Mouse (Mus musculus): Measurements from ENCODE around the gene Arid1b. TPM values are rescaled to one million over a fixed set of nuclear protein-coding genes. Genes with fewer than 3 reads are reported as not detected.

The Arid1b gene
- polyA plus RNA-seq, 1 experiment from 2014 or later: 14.8 TPM

DNA sequence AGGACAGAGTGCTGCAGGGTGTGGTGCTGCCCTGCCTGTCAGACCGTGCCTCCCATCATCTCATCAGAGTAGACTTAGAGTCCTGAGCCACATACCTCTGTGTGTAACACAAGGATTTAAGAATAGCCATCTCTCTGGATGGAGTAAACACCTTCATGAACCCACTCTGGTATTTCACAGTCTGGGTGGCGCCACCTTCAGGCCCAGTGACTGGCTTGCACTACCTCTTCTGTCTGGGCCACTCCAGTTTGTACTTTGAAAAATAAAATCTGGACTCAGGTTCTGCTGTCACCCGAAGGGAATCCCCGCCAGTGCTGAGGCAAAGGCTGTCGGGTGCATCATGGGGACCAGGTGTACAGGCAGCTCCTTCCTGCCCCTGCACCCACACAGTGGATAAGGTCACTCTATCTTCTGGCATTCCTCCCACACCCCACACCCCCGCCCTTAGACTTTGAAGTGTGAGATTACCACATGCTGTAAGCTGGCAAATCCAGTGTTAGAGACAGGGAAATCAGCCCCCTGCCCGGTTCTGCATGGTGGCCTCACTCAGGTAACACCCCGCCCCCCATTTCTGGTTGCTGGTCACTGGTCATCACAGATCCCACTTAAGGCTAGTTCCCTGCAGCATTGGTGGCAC, 327.6 kb downstream of the Arid1b start:
- no peak overlapping the region for H3K9ac ChIP-seq (ENCODE audit: low read length)
- peaks cover 19% of the 10 kb centered on the region for H3K4me1 ChIP-seq (ENCODE audit: control insufficient read depth, insufficient read depth, low read length)
- DNase-seq (ENCODE audit: low spot score) (no peak), ATAC-seq (ENCODE audit: insufficient number of reproducible peaks, low FRiP score, low TSS enrichment, low read depth) (no peak)
- H3K27me3 ChIP-seq (ENCODE audit: control insufficient read depth, insufficient read depth, low read length): no peaks in the 10 kb centered on the region
- no peaks in the 10 kb centered on the region for H3K9me3 ChIP-seq (ENCODE audit: control insufficient read depth, low read length)
- peaks cover 8% of the 10 kb centered on the region; the same call in 1 of the 2 replicates for H3K36me3 ChIP-seq (ENCODE audit: control insufficient read depth, insufficient read depth, low read length)
- H3K4me3 ChIP-seq (ENCODE audit: low read depth, low read length): no peak overlapping the region
- 66% methylated on average over 8 of the region's 8 CpGs for WGBS
- H3K27ac ChIP-seq (replicated peaks; ENCODE audit: low read depth, low read length): no peak overlapping the region
- H3K4me2 ChIP-seq (ENCODE audit: low read depth, severe bottlenecking): no peak overlapping the region

GRCm38 (mm10) chr17:5322594-5322993, 328.5 kb downstream of the Arid1b start:
- Histone ChIP-seq H3K4me2 (ENCODE audit: low read depth, severe bottlenecking) (no peak overlapping the region), H3K27ac (replicated peaks; ENCODE audit: low read depth, low read length) (no peak overlapping the region), H3K9ac (ENCODE audit: low read length) (no peak overlapping the region), H3K27me3 (ENCODE audit: control insufficient read depth, insufficient read depth, low read length) (no peaks in the 10 kb centered on the region), H3K36me3 (ENCODE audit: control insufficient read depth, insufficient read depth, low read length) (peaks cover 9% of the 10 kb centered on the region; the same call in 1 of the 2 replicates), H3K9me3 (ENCODE audit: control insufficient read depth, low read length) (no peaks in the 10 kb centered on the region), H3K4me1 (ENCODE audit: control insufficient read depth, insufficient read depth, low read length) (peaks cover 19% of the 10 kb centered on the region), H3K4me3 (ENCODE audit: low read depth, low read length) (no peak overlapping the region)
- WGBS: 81% methylated on average over 9 of the region's 9 CpGs
- DNase-seq (ENCODE audit: low spot score) (no peak), ATAC-seq (ENCODE audit: insufficient number of reproducible peaks, low FRiP score, low TSS enrichment, low read depth) (no peak)

- Histone ChIP-seq H3K27me3 (ENCODE audit: control insufficient read depth, insufficient read depth, low read length) (no peaks in the 10 kb centered on the region), H3K36me3 (ENCODE audit: control insufficient read depth, insufficient read depth, low read length) (peaks cover 7% of the 10 kb centered on the region; the same call in 1 of the 2 replicates), H3K4me2 (ENCODE audit: low read depth, severe bottlenecking) (no peak overlapping the region), H3K9me3 (ENCODE audit: control insufficient read depth, low read length) (no peaks in the 10 kb centered on the region), H3K4me3 (ENCODE audit: low read depth, low read length) (no peak overlapping the region), H3K27ac (replicated peaks; ENCODE audit: low read depth, low read length) (no peak overlapping the region), H3K4me1 (ENCODE audit: control insufficient read depth, insufficient read depth, low read length) (peaks cover 19% of the 10 kb centered on the region), H3K9ac (ENCODE audit: low read length) (no peak overlapping the region)
- ATAC-seq (ENCODE audit: insufficient number of reproducible peaks, low FRiP score, low TSS enrichment, low read depth) (no peak), DNase-seq (ENCODE audit: low spot score) (no peak)
- 25% methylated on average over 1 of the region's 1 CpGs for WGBS
Observed at GRCm38 (mm10) chr17:5323746-5324145, 329.6 kb downstream of the Arid1b start.

GRCm38 (mm10) chr17:5324236-5324876, 330.2 kb downstream of the Arid1b start:
- Histone ChIP-seq H3K9me3 (ENCODE audit: control insufficient read depth, low read length) (no peaks in the 10 kb centered on the region), H3K27me3 (ENCODE audit: control insufficient read depth, insufficient read depth, low read length) (no peaks in the 10 kb centered on the region), H3K27ac (replicated peaks; ENCODE audit: low read depth, low read length) (no peak overlapping the region), H3K4me3 (ENCODE audit: low read depth, low read length) (no peak overlapping the region), H3K4me2 (ENCODE audit: low read depth, severe bottlenecking) (peak overlapping the region; percentile 27; the same call in 1 of the 2 replicates), H3K4me1 (ENCODE audit: control insufficient read depth, insufficient read depth, low read length) (peaks cover 19% of the 10 kb centered on the region), H3K9ac (ENCODE audit: low read length) (no peak overlapping the region), H3K36me3 (ENCODE audit: control insufficient read depth, insufficient read depth, low read length) (peaks cover 7% of the 10 kb centered on the region; the same call in 1 of the 2 replicates)
- ATAC-seq (ENCODE audit: insufficient number of reproducible peaks, low FRiP score, low TSS enrichment, low read depth) (peak; percentile 75), DNase-seq (ENCODE audit: low spot score) (peak; percentile 61)
- 12% methylated on average over 10 of the region's 10 CpGs for WGBS

GRCm38 (mm10) chr17:5326689-5327088, 332.6 kb downstream of the Arid1b start:
- H3K4me2 ChIP-seq (ENCODE audit: low read depth, severe bottlenecking): no peak overlapping the region
- H3K9me3 ChIP-seq (ENCODE audit: control insufficient read depth, low read length): no peaks in the 10 kb centered on the region
- peaks cover 19% of the 10 kb centered on the region for H3K4me1 ChIP-seq (ENCODE audit: control insufficient read depth, insufficient read depth, low read length)
- peaks cover 6% of the 10 kb centered on the region; the same call in 1 of the 2 replicates for H3K36me3 ChIP-seq (ENCODE audit: control insufficient read depth, insufficient read depth, low read length)
- no peak overlapping the region for H3K27ac ChIP-seq (replicated peaks; ENCODE audit: low read depth, low read length)
- no peak overlapping the region for H3K9ac ChIP-seq (ENCODE audit: low read length)
- 89% methylated on average over 7 of the region's 7 CpGs for WGBS
- ATAC-seq (ENCODE audit: insufficient number of reproducible peaks, low FRiP score, low TSS enrichment, low read depth): no peak
- DNase-seq (ENCODE audit: low spot score): no peak
- H3K4me3 ChIP-seq (ENCODE audit: low read depth, low read length): no peak overlapping the region
- no peaks in the 10 kb centered on the region for H3K27me3 ChIP-seq (ENCODE audit: control insufficient read depth, insufficient read depth, low read length)

DNA sequence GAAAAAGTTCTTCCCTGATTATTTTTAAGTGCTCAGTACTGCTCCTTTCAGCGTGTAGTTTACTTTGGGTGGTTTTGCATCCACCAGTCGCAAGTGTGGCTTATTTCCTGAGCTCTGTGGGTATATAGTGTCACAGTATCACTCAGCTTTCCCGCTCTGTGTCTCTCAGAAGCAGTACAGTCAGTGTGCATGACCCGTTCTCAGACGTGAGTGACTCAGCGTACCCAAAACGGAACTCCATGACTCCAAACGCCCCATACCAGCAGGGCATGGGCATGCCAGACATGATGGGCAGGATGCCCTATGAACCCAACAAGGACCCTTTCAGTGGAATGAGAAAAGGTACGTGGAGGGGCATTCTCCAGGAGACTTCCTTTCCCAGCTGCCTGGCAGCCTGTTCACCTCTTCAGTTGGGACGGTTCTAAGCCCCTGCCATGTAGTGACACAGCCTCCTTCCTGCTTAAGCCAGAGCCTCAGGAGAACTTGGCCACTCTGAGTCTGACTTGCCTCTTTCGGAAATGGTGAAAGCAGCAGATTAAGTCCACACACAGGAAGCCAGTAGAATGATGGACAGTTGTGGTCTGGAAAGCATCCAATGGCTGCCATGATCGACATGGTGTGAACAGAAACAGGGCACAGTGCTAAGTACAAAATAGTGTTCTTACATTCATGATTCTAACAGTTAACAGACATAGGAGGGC, 333.5 kb downstream of the Arid1b start:
- H3K9me3 ChIP-seq (ENCODE audit: control insufficient read depth, low read length): no peaks in the 10 kb centered on the region
- H3K4me2 ChIP-seq (ENCODE audit: low read depth, severe bottlenecking): no peak overlapping the region
- no peak overlapping the region for H3K4me3 ChIP-seq (ENCODE audit: low read depth, low read length)
- H3K4me1 ChIP-seq (ENCODE audit: control insufficient read depth, insufficient read depth, low read length): peaks cover 19% of the 10 kb centered on the region
- peaks cover 2% of the 10 kb centered on the region; the same call in 1 of the 2 replicates for H3K36me3 ChIP-seq (ENCODE audit: control insufficient read depth, insufficient read depth, low read length)
- H3K27ac ChIP-seq (replicated peaks; ENCODE audit: low read depth, low read length): no peak overlapping the region
- no peak overlapping the region for H3K9ac ChIP-seq (ENCODE audit: low read length)
- no peak for ATAC-seq (ENCODE audit: insufficient number of reproducible peaks, low FRiP score, low TSS enrichment, low read depth)
- no peak for DNase-seq (ENCODE audit: low spot score)
- WGBS: 89% methylated on average over 12 of the region's 12 CpGs
- no peaks in the 10 kb centered on the region for H3K27me3 ChIP-seq (ENCODE audit: control insufficient read depth, insufficient read depth, low read length)

DNA sequence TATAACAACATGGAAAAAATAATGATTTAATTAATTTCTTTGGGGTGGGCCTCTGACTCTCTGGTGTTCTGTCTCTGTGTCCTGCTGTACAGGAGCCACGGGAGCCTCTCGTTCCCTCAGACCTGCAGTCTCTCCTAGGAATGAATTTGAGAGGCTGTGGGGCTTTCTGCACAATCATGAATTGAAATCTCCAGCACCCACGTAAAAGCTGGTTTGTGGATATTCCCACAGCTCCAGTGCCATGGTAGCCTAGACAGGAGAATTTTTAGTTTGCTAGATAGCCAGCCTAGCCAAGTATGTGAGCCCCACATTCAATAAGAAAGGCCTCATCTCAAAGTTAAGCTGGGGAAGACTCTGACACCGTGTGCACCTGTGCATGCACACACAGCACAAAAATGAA, 335.3 kb downstream of the Arid1b start:
- DNase-seq (ENCODE audit: low spot score): no peak
- peaks cover 5% of the 10 kb centered on the region for H3K4me1 ChIP-seq (ENCODE audit: control insufficient read depth, insufficient read depth, low read length)

DNA sequence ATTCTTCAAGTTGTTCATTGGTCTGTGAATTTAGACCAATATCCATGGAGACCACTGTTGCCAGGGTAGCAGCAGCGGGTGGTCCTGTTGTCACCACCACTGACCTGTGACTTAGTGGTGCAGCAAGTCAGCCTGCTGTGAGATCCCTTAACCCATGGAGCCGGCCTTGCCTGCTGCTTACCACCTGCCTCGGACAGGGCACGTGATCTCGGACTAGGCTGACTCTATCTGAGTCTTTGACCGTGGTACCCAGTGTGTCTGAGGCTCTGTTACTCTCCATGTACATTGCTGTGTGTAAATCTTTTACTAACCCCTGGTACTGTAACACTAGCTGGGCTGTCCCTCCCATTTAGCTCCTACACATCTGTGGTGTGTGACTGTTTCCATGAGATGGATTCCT, 335.9 kb downstream of the Arid1b start:
- DNase-seq (ENCODE audit: low spot score) (no peak), ATAC-seq (ENCODE audit: insufficient number of reproducible peaks, low FRiP score, low TSS enrichment, low read depth) (no peak)
- no peak overlapping the region for H3K4me2 ChIP-seq (ENCODE audit: low read depth, severe bottlenecking)
- H3K4me1 ChIP-seq (ENCODE audit: control insufficient read depth, insufficient read depth, low read length): peaks cover 1% of the 10 kb centered on the region; the same call in 1 of the 2 replicates
- no peak overlapping the region for H3K4me3 ChIP-seq (ENCODE audit: low read depth, low read length)
- H3K27me3 ChIP-seq (ENCODE audit: control insufficient read depth, insufficient read depth, low read length): no peaks in the 10 kb centered on the region
- no peaks in the 10 kb centered on the region for H3K9me3 ChIP-seq (ENCODE audit: control insufficient read depth, low read length)
- H3K36me3 ChIP-seq (ENCODE audit: control insufficient read depth, insufficient read depth, low read length): peaks cover 4% of the 10 kb centered on the region; the same call in 1 of the 2 replicates
- H3K27ac ChIP-seq (replicated peaks; ENCODE audit: low read depth, low read length): no peak overlapping the region
- WGBS: 86% methylated on average over 6 of the region's 6 CpGs
- H3K9ac ChIP-seq (ENCODE audit: low read length): no peak overlapping the region

More for the DNA sequence above, 335.3 kb downstream of the Arid1b start:
- 95% methylated on average over 4 of the region's 4 CpGs for WGBS
- Histone ChIP-seq H3K9ac (ENCODE audit: low read length) (no peak overlapping the region), H3K9me3 (ENCODE audit: control insufficient read depth, low read length) (no peaks in the 10 kb centered on the region), H3K27ac (replicated peaks; ENCODE audit: low read depth, low read length) (no peak overlapping the region), H3K4me3 (ENCODE audit: low read depth, low read length) (no peak overlapping the region), H3K4me2 (ENCODE audit: low read depth, severe bottlenecking) (no peak overlapping the region), H3K36me3 (ENCODE audit: control insufficient read depth, insufficient read depth, low read length) (peaks cover 2% of the 10 kb centered on the region; the same call in 1 of the 2 replicates), H3K27me3 (ENCODE audit: control insufficient read depth, insufficient read depth, low read length) (no peaks in the 10 kb centered on the region)
- ATAC-seq (ENCODE audit: insufficient number of reproducible peaks, low FRiP score, low TSS enrichment, low read depth): no peak
